Mouse (Mus musculus) ES-Bruce4 (cell line): ENCODE data around the gene Grxcr1.

Experiments used
- CTCF ChIP-seq: IDR thresholded peaks from one replicate; pipeline ENCODE4 v1.8.1; 2011; ENCODE audit warnings: low read depth, low read length
- EP300 ChIP-seq: IDR thresholded peaks from 2 replicates; pipeline ENCODE4 v1.6.1; 2011; ENCODE audit warnings: low read depth, low read length; ENCODE audit not compliant: insufficient read depth
- POLR2A ChIP-seq: IDR thresholded peaks from one replicate; pipeline ENCODE4 v1.8.1; 2011; ENCODE audit warnings: low read length; ENCODE audit not compliant: insufficient read depth

DNA sequence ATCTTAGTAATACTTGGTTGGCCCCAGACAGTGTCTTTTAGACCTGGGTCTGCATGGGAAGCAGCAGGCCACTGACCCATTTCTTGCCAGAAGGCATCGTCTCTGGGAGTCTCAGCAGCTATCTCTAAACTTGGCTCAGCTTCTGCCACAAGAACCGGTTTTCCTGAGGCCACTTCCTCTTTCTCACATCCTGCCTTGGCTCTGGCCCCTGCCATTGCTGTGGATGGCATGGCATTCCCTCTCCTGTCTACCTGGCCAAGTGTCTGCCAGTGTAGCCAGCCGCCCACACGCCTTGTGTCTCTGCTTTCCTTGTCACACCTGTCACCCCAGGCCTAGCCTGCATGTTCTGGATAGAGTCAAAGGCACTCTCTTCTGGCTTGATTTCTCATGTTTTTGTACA is 17.1 kb downstream of the Grxcr1 start:
- TF ChIP-seq CTCF (no peak), POLR2A (no peak), EP300 (no peak)
